Mouse (Mus musculus): ENCODE data around the gene Psmb10. TPM values are rescaled to one million over a fixed set of nuclear protein-coding genes. Genes with fewer than 3 reads are reported as not detected.
"Not testable (repeated sequence)": the region's sequence is repeated elsewhere in the genome, so short reads cannot be mapped to it uniquely, and the experiment has no call there.

Gene Psmb10
- polyA plus RNA-seq (2012; rRNA removed), result 84.3 and 89.4 TPM in 2 replicates

DNA sequence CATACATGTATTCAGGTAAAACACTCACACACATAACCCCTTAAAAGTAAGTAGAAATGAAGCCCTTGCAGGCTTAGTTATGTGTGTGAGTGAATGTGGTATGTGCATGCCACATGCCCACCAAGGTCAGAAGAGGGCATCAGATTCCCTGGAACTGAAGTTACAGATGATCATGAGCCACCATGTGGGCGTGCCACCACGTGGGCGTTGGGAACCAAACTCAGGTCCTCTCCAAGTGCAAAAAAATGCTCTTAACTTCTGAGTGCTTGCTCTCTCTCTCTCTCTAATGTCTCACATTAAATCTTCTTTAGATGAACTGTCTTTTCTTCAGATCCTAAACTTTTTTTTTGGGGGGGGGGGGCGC is at the start of gene Psmb10:
Gene Psmb10, minus strand, starts transcription at position 139 of the 364 bp plus-strand sequence.
- 10% methylated on average over 4 of the region's 4 CpGs for WGBS
- Histone ChIP-seq H3K27ac (ENCODE audit: insufficient read depth, low read length) (peak within 1 kb of the TSS; percentile 72), H3K4me3 (replicated peaks; ENCODE audit: insufficient read depth, low read depth, low read length) (peak within 1 kb of the TSS; percentile 97), H3K27me3 (ENCODE audit: control insufficient read depth, insufficient read depth, low read length) (no peaks in the 10 kb centered on the region), H3K4me1 (ENCODE audit: control insufficient read depth, insufficient read depth, low read length) (peaks cover 2% of the 10 kb centered on the region; the same call in 1 of the 2 replicates)
- TF ChIP-seq CTCF (IDR thresholded peaks at IDR 0.05; ENCODE audit: borderline replicate concordance, insufficient read depth, low read depth, low read length) (peak; percentile 6; the same call in 1 of the 2 replicates), POLR2A (IDR thresholded peaks at IDR 0.05; ENCODE audit: borderline replicate concordance, insufficient read depth, low read length) (no peak)
- DNase-seq, result no peak

DNA sequence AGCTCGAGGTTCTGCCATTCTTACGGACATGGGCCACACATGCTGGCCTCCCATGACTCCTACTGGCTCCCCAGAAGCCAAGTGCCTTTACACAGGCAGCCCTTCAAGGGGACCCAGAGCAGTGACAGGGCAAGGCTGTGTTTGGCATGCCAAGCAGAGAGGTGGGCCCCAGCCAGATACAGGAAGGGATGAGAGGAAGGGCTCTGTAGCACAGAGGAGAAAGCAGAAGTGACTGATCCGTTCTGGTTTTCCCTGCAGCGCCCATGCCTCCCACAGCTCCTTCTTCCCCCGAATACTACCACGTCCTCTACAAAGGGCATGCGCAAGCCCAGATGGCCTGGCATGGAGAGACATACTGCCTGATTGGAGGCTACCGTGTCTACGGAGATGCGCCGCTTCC is 45.2 kb upstream of the Psmb10 start:
- not testable (repeated sequence) for H3K4me1 ChIP-seq (ENCODE audit: control insufficient read depth, insufficient read depth, low read length); H3K4me3 ChIP-seq (replicated peaks; ENCODE audit: insufficient read depth, low read depth, low read length); DNase-seq; H3K27ac ChIP-seq (ENCODE audit: insufficient read depth, low read length); H3K27me3 ChIP-seq (ENCODE audit: control insufficient read depth, insufficient read depth, low read length)
- WGBS, result 67% methylated on average over 11 of the region's 11 CpGs

DNA sequence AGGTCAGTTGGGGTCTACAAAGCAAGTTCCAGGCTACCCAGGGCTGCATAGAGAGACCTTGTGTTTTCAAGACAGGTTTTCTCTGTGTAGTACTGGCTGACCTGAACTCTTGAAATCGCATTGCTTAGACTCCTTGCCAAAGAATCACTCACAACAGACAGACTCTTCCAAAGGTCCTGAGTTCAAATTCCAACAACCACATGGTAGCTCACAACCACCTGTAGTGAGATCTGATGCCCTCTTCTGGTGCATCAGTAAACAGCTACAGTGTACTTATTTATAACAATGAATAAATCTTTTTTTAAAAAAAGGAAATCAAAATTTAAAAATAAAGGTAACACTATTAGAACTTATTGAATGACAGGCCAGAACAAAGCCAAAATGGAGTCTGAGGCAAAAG is 42.9 kb upstream of the Psmb10 start:
- no peak overlapping the region for H3K27ac ChIP-seq (ENCODE audit: insufficient read depth, low read length)
- no peak for TF ChIP-seq POLR2A (IDR thresholded peaks at IDR 0.05; ENCODE audit: borderline replicate concordance, insufficient read depth, low read length)
- no peak for TF ChIP-seq CTCF (IDR thresholded peaks at IDR 0.05; ENCODE audit: borderline replicate concordance, insufficient read depth, low read depth, low read length)
- no peaks in the 10 kb centered on the region for H3K27me3 ChIP-seq (ENCODE audit: control insufficient read depth, insufficient read depth, low read length)
- no peak overlapping the region for H3K4me3 ChIP-seq (replicated peaks; ENCODE audit: insufficient read depth, low read depth, low read length)
- DNase-seq, result no peak
- H3K4me1 ChIP-seq (ENCODE audit: control insufficient read depth, insufficient read depth, low read length), result no peaks in the 10 kb centered on the region
- 87% methylated on average over 1 of the region's 1 CpGs for WGBS

DNA sequence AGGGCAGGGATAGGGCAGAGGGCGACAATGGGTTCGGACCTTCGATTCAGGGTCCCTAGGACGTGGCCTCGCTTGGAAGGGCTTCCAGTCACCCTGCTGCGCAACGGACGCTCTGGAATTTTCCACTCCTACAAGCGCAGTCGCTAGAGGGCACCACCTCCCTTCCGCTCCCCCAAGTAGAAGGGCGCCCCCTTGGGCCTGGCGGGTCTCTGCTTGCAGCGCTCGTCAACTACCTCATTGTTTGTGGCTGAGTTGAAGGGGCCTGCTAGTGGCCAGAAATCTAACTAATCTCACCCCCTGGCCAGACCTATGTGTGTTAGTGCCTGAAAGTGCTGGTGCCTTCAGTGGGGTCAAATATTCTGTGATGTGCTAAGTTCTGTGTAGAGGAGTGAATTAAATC is 41.1 kb upstream of the Psmb10 start, which contains the start of gene Dpep3:
Gene Dpep3, minus strand, starts transcription at position 105 of the 400 bp plus-strand sequence.
- DNase-seq, result no peak
- 88% methylated on average over 15 of the region's 15 CpGs for WGBS
- no peak for TF ChIP-seq POLR2A (IDR thresholded peaks at IDR 0.05; ENCODE audit: borderline replicate concordance, insufficient read depth, low read length)
- H3K4me1 ChIP-seq (ENCODE audit: control insufficient read depth, insufficient read depth, low read length), result no peaks in the 10 kb centered on the region
- no peak within 1 kb of the TSS for H3K4me3 ChIP-seq (replicated peaks; ENCODE audit: insufficient read depth, low read depth, low read length)
- H3K27me3 ChIP-seq (ENCODE audit: control insufficient read depth, insufficient read depth, low read length), result no peaks in the 10 kb centered on the region
- H3K27ac ChIP-seq (ENCODE audit: insufficient read depth, low read length), result no peak within 1 kb of the TSS

DNA sequence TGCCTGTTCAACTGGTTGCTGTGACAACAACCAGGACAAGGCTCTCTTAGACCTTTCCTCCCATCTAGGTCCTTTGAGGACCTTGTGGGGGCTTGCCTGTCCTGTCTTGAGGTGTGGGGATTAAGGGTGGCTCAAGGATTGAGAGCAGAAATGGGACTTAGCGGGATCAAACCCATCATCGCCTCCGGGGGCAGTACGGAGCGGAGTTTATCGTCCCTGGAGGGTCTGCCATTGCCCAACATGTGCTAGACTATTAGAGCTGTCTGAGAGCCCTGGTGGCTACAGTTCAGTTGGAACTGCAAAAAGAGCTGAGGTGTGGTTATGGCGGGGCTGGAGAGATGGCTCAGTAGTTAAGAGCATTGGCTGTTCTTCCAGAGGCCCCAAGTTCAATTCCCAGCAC is 37.1 kb upstream of the Psmb10 start:
- TF ChIP-seq POLR2A (IDR thresholded peaks at IDR 0.05; ENCODE audit: borderline replicate concordance, insufficient read depth, low read length) (no peak), CTCF (IDR thresholded peaks at IDR 0.05; ENCODE audit: borderline replicate concordance, insufficient read depth, low read depth, low read length) (no peak)
- H3K4me3 ChIP-seq (replicated peaks; ENCODE audit: insufficient read depth, low read depth, low read length), result no peak overlapping the region
- 62% methylated on average over 7 of the region's 7 CpGs for WGBS

DNA sequence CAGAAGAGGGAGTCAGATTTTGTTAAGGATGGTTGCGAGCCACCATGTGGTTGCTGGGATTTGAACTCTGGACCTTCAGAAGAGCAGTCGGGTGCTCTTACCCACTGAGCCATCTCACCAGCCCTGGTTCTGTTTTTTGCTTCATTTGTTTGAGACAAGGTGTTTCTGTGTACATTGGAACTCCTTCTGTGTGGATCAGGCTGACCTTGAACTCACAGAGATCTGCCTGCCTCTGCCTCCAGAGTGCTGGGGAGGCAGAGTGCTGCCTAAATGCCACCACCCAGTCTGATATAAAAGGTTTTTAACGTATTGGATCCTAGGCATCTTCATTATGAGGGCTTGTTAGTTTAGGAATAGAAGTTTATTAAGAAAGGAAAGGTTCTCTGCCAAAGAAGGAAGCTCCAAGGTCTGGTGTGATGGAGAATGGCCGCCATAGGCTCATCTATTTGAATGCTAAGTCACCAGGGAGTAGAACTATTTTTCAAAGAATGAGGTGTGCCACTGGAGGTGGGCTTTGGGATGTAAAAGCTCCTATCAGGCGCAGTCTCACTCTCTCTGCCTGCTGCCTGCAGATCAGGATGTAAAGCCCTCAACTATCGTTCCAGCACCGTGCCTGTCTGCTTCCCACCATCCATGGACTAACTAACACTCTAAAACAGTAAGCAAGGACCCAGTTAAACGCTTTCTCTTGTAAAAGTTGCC is 32.9 kb upstream of the Psmb10 start:
- Histone ChIP-seq H3K4me1 (ENCODE audit: control insufficient read depth, insufficient read depth, low read length) (peaks cover 3% of the 10 kb centered on the region; the same call in 1 of the 2 replicates), H3K27me3 (ENCODE audit: control insufficient read depth, insufficient read depth, low read length) (no peaks in the 10 kb centered on the region; the same call in 1 of the 2 replicates), H3K27ac (ENCODE audit: insufficient read depth, low read length) (no peak overlapping the region), H3K4me3 (replicated peaks; ENCODE audit: insufficient read depth, low read depth, low read length) (no peak overlapping the region)
- TF ChIP-seq CTCF (IDR thresholded peaks at IDR 0.05; ENCODE audit: borderline replicate concordance, insufficient read depth, low read depth, low read length) (no peak), POLR2A (IDR thresholded peaks at IDR 0.05; ENCODE audit: borderline replicate concordance, insufficient read depth, low read length) (no peak)
- 74% methylated on average over 8 of the region's 8 CpGs for WGBS
- DNase-seq, result no peak

More for the DNA sequence above, 37.1 kb upstream of the Psmb10 start:
- Histone ChIP-seq H3K27me3 (ENCODE audit: control insufficient read depth, insufficient read depth, low read length) (no peaks in the 10 kb centered on the region), H3K4me1 (ENCODE audit: control insufficient read depth, insufficient read depth, low read length) (no peaks in the 10 kb centered on the region), H3K27ac (ENCODE audit: insufficient read depth, low read length) (no peak overlapping the region)
- DNase-seq, result no peak

DNA sequence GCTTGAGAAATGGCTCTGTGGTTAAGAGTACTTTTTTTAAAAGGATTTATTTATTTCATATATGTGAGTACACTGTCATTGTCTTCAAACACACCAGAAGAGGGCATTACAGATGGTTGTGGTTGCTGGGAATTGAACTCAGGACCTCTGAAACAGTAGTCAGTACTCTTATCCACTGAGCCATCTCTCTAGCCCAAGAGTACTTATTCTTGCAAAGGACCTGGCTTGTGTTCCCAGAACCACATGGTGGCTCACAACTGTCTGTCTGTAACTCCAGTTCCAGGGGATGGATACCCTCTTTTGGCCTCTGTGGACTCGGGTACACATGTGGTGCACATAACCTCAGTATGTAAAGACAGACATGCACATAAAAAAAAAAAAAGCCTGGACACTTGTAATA is 31.1 kb upstream of the Psmb10 start:
- Histone ChIP-seq H3K4me1 (ENCODE audit: control insufficient read depth, insufficient read depth, low read length) (peaks cover 3% of the 10 kb centered on the region; the same call in 1 of the 2 replicates), H3K27me3 (ENCODE audit: control insufficient read depth, insufficient read depth, low read length) (peaks cover 4% of the 10 kb centered on the region; the same call in 1 of the 2 replicates), H3K4me3 (replicated peaks; ENCODE audit: insufficient read depth, low read depth, low read length) (no peak overlapping the region), H3K27ac (ENCODE audit: insufficient read depth, low read length) (no peak overlapping the region)
- TF ChIP-seq CTCF (IDR thresholded peaks at IDR 0.05; ENCODE audit: borderline replicate concordance, insufficient read depth, low read depth, low read length) (no peak), POLR2A (IDR thresholded peaks at IDR 0.05; ENCODE audit: borderline replicate concordance, insufficient read depth, low read length) (no peak)
- WGBS, result 69% methylated on average over 1 of the region's 1 CpGs
- DNase-seq, result no peak

DNA sequence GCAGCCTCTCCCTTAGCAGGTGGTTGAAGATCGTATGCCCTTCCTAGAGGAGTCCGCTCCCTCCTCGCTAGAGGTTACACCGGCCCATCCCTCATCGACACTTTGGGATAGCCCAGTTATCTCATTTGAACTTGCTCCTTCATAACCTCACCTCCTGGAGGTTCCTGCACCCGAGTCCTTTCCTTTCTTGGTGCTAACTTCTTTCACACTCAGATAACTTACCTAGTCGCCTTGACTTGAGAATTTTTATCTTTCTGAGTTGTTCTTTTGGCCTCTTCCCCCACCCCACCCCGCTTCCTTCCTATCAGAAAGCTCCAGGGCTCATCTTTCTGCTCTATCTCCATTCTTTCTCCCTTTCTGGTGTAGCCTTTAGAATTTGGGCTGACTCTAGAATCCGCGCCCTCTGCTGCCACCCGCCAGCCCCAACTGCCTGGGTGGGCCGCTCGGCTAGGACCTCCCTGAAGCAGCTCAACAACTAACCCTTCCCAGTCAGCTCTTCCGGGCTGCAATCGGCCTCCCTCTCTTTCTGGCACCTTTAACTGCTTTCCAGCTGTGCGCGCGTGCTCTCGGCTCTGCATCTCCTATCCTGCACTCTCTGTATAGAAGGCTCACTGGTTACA is 28.6 kb upstream of the Psmb10 start:
- Histone ChIP-seq H3K27me3 (ENCODE audit: control insufficient read depth, insufficient read depth, low read length) (peaks cover 4% of the 10 kb centered on the region; the same call in 1 of the 2 replicates), H3K4me3 (replicated peaks; ENCODE audit: insufficient read depth, low read depth, low read length) (no peak overlapping the region), H3K27ac (ENCODE audit: insufficient read depth, low read length) (no peak overlapping the region), H3K4me1 (ENCODE audit: control insufficient read depth, insufficient read depth, low read length) (peaks cover 3% of the 10 kb centered on the region; the same call in 1 of the 2 replicates)
- no peak for TF ChIP-seq POLR2A (IDR thresholded peaks at IDR 0.05; ENCODE audit: borderline replicate concordance, insufficient read depth, low read length)
- no peak for TF ChIP-seq CTCF (IDR thresholded peaks at IDR 0.05; ENCODE audit: borderline replicate concordance, insufficient read depth, low read depth, low read length)
- 17% methylated on average over 19 of the region's 19 CpGs for WGBS
- no peak for DNase-seq
